Mouse (Mus musculus): ENCODE measurements at regions not wholly inside any gene's neighbourhood (a gene's known extent, or its start where the extent isn't known, plus 50 kb on each side); places are given as distances from the start of the nearest gene placed in this dataset.

DNA sequence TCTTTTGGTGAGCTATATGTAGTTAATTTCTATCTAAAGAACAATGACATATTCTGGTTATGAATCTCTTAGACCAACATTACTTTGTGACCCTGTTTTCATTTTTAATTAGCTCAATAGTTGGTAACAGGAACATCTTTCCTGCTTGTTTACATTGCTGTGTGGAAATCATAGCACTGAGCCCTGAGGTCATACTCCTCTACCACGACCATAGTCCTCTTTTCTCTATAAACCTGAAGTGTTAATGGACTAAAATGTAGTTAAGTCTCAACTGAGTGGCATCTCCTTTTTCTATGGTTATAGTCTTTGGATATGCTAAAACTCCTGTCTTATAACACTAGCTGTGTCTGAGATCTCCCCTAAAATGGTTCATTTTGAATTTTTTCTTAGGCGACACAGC is 240.2 kb upstream of the Dab2 start:
- no peak for TF ChIP-seq CTCF (IDR thresholded peaks at IDR 0.05; ENCODE audit: low read depth, low read length)
- TF ChIP-seq POLR2A (IDR thresholded peaks at IDR 0.05; ENCODE audit: extremely low read depth, insufficient read depth, low read length): no peak
